ENCODE assay signal across 18 mouse cellular contexts in the genomic region with DNA sequence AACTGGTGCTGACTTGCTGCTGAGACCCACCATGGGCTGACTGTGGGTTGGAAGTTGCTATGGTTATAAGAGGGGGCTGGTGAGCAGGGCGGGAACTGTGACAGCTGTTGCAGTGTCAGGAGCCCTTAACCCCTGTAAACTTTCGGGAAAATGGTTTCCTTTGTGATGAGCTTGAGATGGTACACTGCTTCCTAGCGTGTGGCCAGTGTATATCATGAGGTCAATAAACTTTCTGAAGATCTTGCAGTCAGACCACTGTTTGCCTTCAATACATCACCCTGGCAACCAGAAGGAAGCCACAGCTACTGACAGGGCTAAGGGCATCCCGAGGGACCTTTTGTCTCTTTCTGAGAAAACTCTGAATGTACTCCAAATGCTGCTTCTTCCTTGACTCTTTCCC.
DNase-seq lines count a peak whose midpoint lies in the region; ATAC-seq and TF ChIP-seq lines count a peak whose summit lies in the region.
"Had no signal": no experiment of that assay in that cellular context is flagged by ENCODE, and none has a peak within 500 bp of the region (broad histone marks: within the 10 kb centered on the region; RNA-seq: fewer than 3 reads in every experiment).

No protein-coding gene starts in this region.

- 7% methylated on average over 4 of the region's 4 CpGs for WGBS in hindbrain, embryonic 15.5 days
- 20% methylated on average over 4 of the region's 4 CpGs for WGBS in midbrain, postnatal 0 days

- TF ChIP-seq CTCF in midbrain, postnatal 0 days (IDR thresholded peaks at IDR 0.05), result no peak
- TF ChIP-seq CTCF in left cerebral cortex, adult 2 months (IDR thresholded peaks at IDR 0.05), result no peak

- ATAC-seq in hindbrain, embryonic 15.5 days (ENCODE audit: low FRiP score, low read depth), result peak; percentile 76
- ATAC-seq in midbrain, postnatal 0 days (ENCODE audit: low FRiP score), result peak; percentile 41; the same call in 1 of the 2 replicates
- ATAC-seq: liver, embryonic 12.5 days had no signal

- no peak overlapping the region for H3K4me3 ChIP-seq in hindbrain, embryonic 15.5 days
- H3K4me3 ChIP-seq in midbrain, postnatal 0 days (ENCODE audit: low read depth, low read length), result no peak overlapping the region
- no peak overlapping the region for H3K4me3 ChIP-seq in left cerebral cortex, adult 2 months
- H3K4me3 ChIP-seq: forebrain, embryonic 12.5 days; gastrocnemius, adult 2 months; heart, embryonic 15.5 days; liver, embryonic 12.5 days had no signal

- no peaks in the 10 kb centered on the region for H3K9me3 ChIP-seq in hindbrain, embryonic 15.5 days
- no peaks in the 10 kb centered on the region for H3K9me3 ChIP-seq in midbrain, postnatal 0 days (ENCODE audit: low read length)
- H3K9me3 ChIP-seq: forebrain, embryonic 12.5 days; heart, embryonic 15.5 days; liver, embryonic 12.5 days had no signal

- intact Hi-C loops in left cerebral cortex, adult 2 months (cut with DNase I), result no loop called here

- no peaks in the 10 kb centered on the region for H3K36me3 ChIP-seq in hindbrain, embryonic 15.5 days
- no peaks in the 10 kb centered on the region for H3K36me3 ChIP-seq in midbrain, postnatal 0 days (ENCODE audit: insufficient read depth, low read length)
- H3K36me3 ChIP-seq: forebrain, embryonic 12.5 days; heart, embryonic 15.5 days; liver, embryonic 12.5 days had no signal

- no peak overlapping the region for H3K27ac ChIP-seq in hindbrain, embryonic 15.5 days (replicated peaks)
- H3K27ac ChIP-seq in midbrain, postnatal 0 days (ENCODE audit: low read depth, low read length), result no peak overlapping the region
- H3K27ac ChIP-seq in left cerebral cortex, adult 2 months, result no peak overlapping the region
- H3K27ac ChIP-seq: forebrain, embryonic 12.5 days; gastrocnemius, adult 2 months; heart, embryonic 15.5 days; kidney, postnatal 0 days; liver, embryonic 12.5 days had no signal

- H3K4me1 ChIP-seq in hindbrain, embryonic 15.5 days (replicated peaks), result peaks cover 3% of the 10 kb centered on the region; the same call in 1 of the 2 replicates
- no peaks in the 10 kb centered on the region for H3K4me1 ChIP-seq in midbrain, postnatal 0 days (ENCODE audit: insufficient read depth, low read length)
- H3K4me1 ChIP-seq: heart, embryonic 15.5 days; liver, embryonic 12.5 days had no signal

- H3K4me2 ChIP-seq in hindbrain, embryonic 15.5 days, result no peak overlapping the region
- H3K4me2 ChIP-seq in midbrain, postnatal 0 days (ENCODE audit: low read depth, low read length, poor library complexity, severe bottlenecking), result no peak overlapping the region
- H3K4me2 ChIP-seq: forebrain, embryonic 12.5 days; heart, embryonic 15.5 days; liver, embryonic 12.5 days had no signal

- no peaks in the 10 kb centered on the region for H3K27me3 ChIP-seq in hindbrain, embryonic 15.5 days
- H3K27me3 ChIP-seq in midbrain, postnatal 0 days (ENCODE audit: insufficient read depth, low read length), result no peaks in the 10 kb centered on the region
- H3K27me3 ChIP-seq: forebrain, embryonic 12.5 days; heart, embryonic 15.5 days; liver, embryonic 12.5 days had no signal

- H3K9ac ChIP-seq in hindbrain, embryonic 15.5 days, result no peak overlapping the region
- no peak overlapping the region for H3K9ac ChIP-seq in midbrain, postnatal 0 days (replicated peaks; ENCODE audit: low read length, poor library complexity, severe bottlenecking)
- H3K9ac ChIP-seq: forebrain, embryonic 12.5 days; heart, embryonic 15.5 days; liver, embryonic 12.5 days had no signal

- DNase-seq in kidney, postnatal 14 days, result peak; percentile 29
- DNase-seq in kidney, postnatal 4 days, result no peak
- DNase-seq in embryo, embryonic 10.5 days (ENCODE audit: low spot score), result peak; percentile 81
- peak; percentile 54 for DNase-seq in midbrain, postnatal 0 days (ENCODE audit: low spot score)
- DNase-seq in yolk sac, embryonic 10.5 days (ENCODE audit: low spot score), result no peak
- DNase-seq in left cerebral cortex, adult 11 months (ENCODE audit: low spot score), result no peak
- DNase-seq in left cerebral cortex, adult 2 months (ENCODE audit: extremely low spot score in 1 of 2, low spot score in 2 of 2), result no peak
- DNase-seq: cerebellum, postnatal 36 days; gastrocnemius, adult 2 months; heart, adult 18-20 months; layer of hippocampus, adult 9-11 months; right cerebral cortex, postnatal 25 days; thymus, postnatal 4 days had no signal

Comparison
In these comparisons a context has a peak if more than half of its experiments do, and no peak if none do; other contexts are left out.
1. DNase-seq: peak in kidney, postnatal 14 days (single experiment), embryo, embryonic 10.5 days (single experiment) and midbrain, postnatal 0 days (single experiment); none in kidney, postnatal 4 days (0 of 2), yolk sac, embryonic 10.5 days (single experiment), left cerebral cortex, adult 11 months (single experiment) and left cerebral cortex, adult 2 months (0 of 2).